Mouse (Mus musculus): ENCODE measurements around the gene Hmgn2.

DNA sequence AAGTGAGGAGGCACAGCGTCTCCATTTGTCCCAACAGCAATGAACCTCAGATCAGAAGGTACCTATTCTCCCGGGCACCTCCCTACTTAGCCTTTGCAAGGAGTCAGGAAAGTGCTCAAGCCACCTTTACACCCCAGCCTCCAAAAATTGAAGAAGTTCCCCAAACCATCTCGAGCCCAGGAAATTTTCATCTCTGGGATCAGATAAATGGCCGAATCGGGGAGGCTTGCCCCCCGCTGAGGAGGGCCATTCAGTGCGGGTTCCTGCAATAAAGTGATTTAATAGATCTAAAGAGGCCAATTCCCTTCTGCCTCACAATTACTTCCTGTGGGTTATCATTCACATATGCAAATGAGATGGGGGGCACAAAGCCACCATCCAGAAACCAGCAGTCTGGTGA is 47.8 kb upstream of the Hmgn2 start:
- TF ChIP-seq CTCF (IDR thresholded peaks at IDR 0.05; ENCODE audit: borderline replicate concordance, control insufficient read depth, extremely low read depth, insufficient read depth, low read length, poor library complexity) (no peak), POLR2A (IDR thresholded peaks at IDR 0.05; ENCODE audit: control insufficient read depth, extremely low read depth, insufficient read depth, low read length, poor library complexity) (no peak)
